Mouse (Mus musculus) neural tube, embryonic 14.5 days (tissue): ENCODE data around the gene Slc24a3. TPM values are rescaled to one million over a fixed set of nuclear protein-coding genes. Genes with fewer than 3 reads are reported as not detected.
A peak's percentile ranks its signal among the peaks of the same experiment; 100 is the strongest.

ENCODE experiments used
- ATAC-seq: fragments of 200-750 bp; cut with Nextera tagmentation; 2 replicates; pipeline ENCODE4 v1.8.0; 2017; ENCODE audit warnings: low read depth, mild to moderate bottlenecking, moderate TSS enrichment, moderate library complexity
- H3K27ac ChIP-seq: fragments of 300-500 bp; sonication (generic); 2 replicates; pipeline ENCODE4 v1.5.1; 2014; ENCODE audit warnings: low read depth, mild to moderate bottlenecking, control low read depth, low read length, moderate library complexity, mixed read lengths
- H3K27me3 ChIP-seq: fragments of 300-500 bp; sonication (generic); 2 replicates; pipeline ENCODE4 v1.6.1; 2014; ENCODE audit warnings: low read length; ENCODE audit not compliant: control insufficient read depth, insufficient read depth
- H3K36me3 ChIP-seq: fragments of 300-500 bp; sonication (generic); 2 replicates; pipeline ENCODE4 v1.6.1; 2014; ENCODE audit warnings: low read length, mixed read lengths; ENCODE audit not compliant: control insufficient read depth, insufficient read depth
- H3K4me1 ChIP-seq: fragments of 300-500 bp; sonication (generic); 2 replicates; pipeline ENCODE4 v1.6.1; 2014; ENCODE audit warnings: low read length; ENCODE audit not compliant: control insufficient read depth, insufficient read depth
- H3K4me2 ChIP-seq: fragments of 300-500 bp; sonication (generic); 2 replicates; pipeline ENCODE4 v1.6.1; 2014; ENCODE audit warnings: mild to moderate bottlenecking, low read depth, low read length, control low read depth
- H3K4me3 ChIP-seq: fragments of 300-500 bp; sonication (generic); 2 replicates; pipeline ENCODE4 v1.5.1; 2014; ENCODE audit warnings: low read depth, low read length, control low read depth, mixed read lengths
- H3K9ac ChIP-seq: fragments of 300-500 bp; sonication (generic); replicated peaks from 2 replicates; pipeline ENCODE4 v1.6.1; 2014; ENCODE audit warnings: low read depth, mild to moderate bottlenecking, control low read depth, low read length, mixed read lengths
- H3K9me3 ChIP-seq: fragments of 300-500 bp; sonication (generic); 2 replicates; pipeline ENCODE4 v1.6.1; 2016; ENCODE audit warnings: low read length; ENCODE audit not compliant: control insufficient read depth
- WGBS: fragments of 180-500 bp; shearing (Covaris S2); extraction: QIAGEN DNeasy Blood & Tissue Kit; methylation state at CpG from one replicate; pipeline ENCODE4 v1.1.7; 2014; 5-methylcytosine and 5-hydroxymethylcytosine counted together
- polyA plus RNA-seq: library from polyadenylated mRNA; unstranded; fragments of >200 nt; fragmentation: Nextera tagmentation; extraction: Ambion mirVana; gene quantifications from 2 replicates; pipeline ENCODE4 v1.2.1, GENCODE M21; 2014

The Slc24a3 gene
- polyA plus RNA-seq, 1 experiment from 2014 or later = 31.2 TPM

DNA sequence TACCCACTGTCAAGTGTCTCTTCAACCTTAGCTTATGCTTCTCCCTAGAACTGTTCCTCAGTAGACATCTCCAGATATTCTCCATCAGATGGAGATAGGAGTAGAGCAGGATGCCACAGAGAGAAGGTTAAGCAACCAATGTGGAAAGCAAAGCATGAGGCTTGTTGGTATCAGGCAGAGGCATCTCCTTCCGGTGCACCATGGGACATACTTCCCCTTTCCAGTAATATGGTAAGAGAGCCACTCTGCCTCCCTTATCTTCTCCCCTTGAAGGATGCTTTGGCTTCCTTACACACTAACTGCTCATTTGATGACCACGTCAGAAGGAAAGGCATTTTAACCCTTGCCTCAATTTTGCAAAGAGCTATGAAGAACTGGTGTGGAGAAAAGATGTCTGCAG, 21.3 kb downstream of the Slc24a3 start:
- WGBS = 89% methylated on average over 2 of the region's 2 CpGs

DNA sequence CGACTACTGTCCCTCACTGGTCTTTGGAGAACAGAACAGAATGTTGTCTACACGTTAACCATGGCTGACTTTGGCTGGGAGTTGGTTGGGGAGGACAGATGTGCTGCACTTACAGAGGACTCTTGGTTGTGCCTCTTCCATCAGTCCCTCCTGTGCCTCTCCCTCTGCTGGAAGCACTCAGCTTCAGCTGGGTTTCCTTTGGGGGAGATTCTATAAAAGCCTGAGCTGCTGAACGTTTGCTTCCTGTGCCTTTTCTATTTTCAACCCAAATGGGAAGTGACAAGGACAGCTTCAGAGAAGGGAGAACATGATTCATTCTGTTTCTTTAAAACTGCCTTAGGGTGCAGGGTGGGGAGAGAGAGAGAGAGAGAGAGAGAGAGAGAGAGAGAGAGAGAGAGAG, 28.5 kb downstream of the Slc24a3 start:
- Histone ChIP-seq H3K9ac (no peak overlapping the region), H3K4me2 (no peak overlapping the region), H3K27ac (no peak overlapping the region), H3K4me3 (no peak overlapping the region), H3K36me3 (no peaks in the 10 kb centered on the region), H3K9me3 (no peaks in the 10 kb centered on the region), H3K27me3 (no peaks in the 10 kb centered on the region), H3K4me1 (no peaks in the 10 kb centered on the region)
- WGBS = 69% methylated on average over 3 of the region's 3 CpGs
- ATAC-seq = no peak

More for the DNA sequence above, 21.3 kb downstream of the Slc24a3 start:
- no peak for ATAC-seq
- no peak overlapping the region for H3K4me2 ChIP-seq
- no peaks in the 10 kb centered on the region for H3K36me3 ChIP-seq
- no peak overlapping the region for H3K9ac ChIP-seq
- H3K9me3 ChIP-seq = no peaks in the 10 kb centered on the region
- H3K27me3 ChIP-seq = no peaks in the 10 kb centered on the region
- no peak overlapping the region for H3K4me3 ChIP-seq
- H3K27ac ChIP-seq = no peak overlapping the region
- no peaks in the 10 kb centered on the region for H3K4me1 ChIP-seq

DNA sequence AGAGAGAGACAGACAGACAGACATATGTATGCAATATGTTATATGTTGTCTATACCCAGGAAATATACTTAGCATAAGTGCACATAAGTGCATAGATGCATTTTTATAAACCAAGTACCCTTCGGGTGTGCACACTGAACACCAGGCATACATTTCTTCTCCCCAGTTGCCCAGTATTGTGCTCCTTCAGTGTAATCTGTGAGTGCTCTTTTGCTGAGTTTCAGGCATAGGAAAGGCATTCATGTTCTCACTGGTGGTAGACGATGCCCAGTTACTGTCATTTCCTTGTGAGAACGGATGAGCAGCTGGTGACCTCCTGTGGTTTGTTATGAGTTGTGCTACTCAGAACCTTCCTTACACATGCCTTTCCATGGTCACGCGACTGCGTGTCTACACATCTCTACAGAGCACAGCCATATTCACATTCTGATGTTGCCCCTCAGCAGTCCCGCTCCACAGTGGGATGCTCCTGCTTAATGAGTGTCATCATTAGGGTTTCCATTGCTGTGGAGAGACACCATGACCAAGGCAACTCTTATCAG, 29.0 kb downstream of the Slc24a3 start:
- Histone ChIP-seq H3K9me3 (no peaks in the 10 kb centered on the region), H3K9ac (no peak overlapping the region), H3K4me2 (no peak overlapping the region), H3K36me3 (no peaks in the 10 kb centered on the region), H3K27ac (no peak overlapping the region), H3K4me1 (no peaks in the 10 kb centered on the region), H3K4me3 (no peak overlapping the region), H3K27me3 (no peaks in the 10 kb centered on the region)
- no peak for ATAC-seq
- 87% methylated on average over 7 of the region's 7 CpGs for WGBS

DNA sequence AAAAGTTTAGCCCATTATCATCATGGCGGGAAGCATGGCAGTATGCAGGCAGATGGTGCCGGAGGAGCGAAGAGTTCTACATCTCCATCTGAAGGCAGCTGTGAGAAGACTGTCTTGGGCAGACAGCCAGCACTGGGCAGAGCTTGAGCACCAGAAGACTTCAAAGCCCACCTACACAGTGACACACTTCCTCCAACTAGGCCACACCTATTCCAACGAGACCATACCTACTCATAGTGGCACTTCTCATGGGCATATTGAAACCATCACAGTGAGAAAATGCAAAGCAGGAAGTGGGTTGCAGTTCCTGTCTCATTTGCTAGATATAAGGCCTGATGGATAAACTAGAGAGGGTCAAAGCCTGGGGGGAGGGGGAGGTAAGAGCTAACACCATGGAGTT, 29.5 kb downstream of the Slc24a3 start:
- Histone ChIP-seq H3K9me3 (no peaks in the 10 kb centered on the region), H3K36me3 (no peaks in the 10 kb centered on the region), H3K4me2 (no peak overlapping the region), H3K9ac (no peak overlapping the region), H3K4me1 (no peaks in the 10 kb centered on the region), H3K27ac (no peak overlapping the region), H3K4me3 (no peak overlapping the region), H3K27me3 (no peaks in the 10 kb centered on the region)
- ATAC-seq = no peak
- WGBS = 95% methylated on average over 4 of the region's 4 CpGs

DNA sequence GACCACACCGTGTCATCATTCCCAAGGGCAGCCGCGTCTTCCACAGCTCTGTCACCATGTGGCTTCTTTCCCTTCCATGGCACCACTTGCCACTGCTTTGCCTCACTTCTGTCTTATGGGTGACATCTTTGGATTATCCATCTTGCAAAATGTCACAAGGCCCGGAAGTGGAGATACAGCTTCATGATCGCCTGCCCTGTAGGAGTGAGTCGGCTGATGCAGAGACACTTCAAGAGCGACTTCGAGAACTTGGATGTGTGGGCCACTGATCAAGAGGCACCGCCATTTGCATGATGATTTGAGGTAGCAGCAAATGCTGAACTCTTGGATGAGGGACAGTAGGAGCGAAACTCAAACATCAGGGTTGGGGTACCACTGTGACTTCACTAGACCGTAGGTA, 46.0 kb downstream of the Slc24a3 start:
- no peak for ATAC-seq
- no peak overlapping the region for H3K4me2 ChIP-seq
- WGBS = 97% methylated on average over 11 of the region's 11 CpGs

DNA sequence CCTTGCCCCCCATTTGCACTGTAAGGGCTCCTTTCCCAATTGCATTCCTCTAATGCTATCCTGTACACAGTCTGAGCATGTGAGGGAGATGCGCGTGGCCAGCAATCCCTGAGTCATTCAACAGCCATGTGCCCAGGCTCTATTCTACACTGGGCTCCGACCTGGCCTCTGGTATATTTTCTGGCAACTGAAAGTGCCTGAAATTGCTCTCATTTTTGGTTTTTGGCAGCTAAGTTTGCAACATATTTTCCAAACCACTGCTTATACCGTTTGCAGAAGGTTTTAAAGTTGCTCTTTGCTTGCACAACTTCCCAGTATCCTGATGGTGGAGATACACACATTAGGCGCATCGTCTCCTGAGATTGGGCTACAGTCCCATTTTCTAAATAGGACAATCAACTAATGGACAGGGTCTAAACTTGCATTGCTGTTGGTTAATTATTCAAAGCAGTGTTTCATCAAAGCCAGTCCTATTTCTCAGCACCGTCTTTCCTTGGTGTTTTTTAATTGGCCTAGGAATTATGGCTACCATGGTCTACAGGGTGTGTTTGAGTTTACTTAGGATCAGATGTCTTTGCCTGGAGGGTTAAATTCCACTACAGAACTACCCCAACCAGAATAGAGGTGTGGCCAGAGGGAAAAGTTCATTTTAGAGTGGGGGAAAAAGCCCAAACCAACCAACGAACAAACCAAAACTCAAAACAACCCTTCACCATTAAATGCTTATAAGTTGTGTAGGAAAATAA, 46.7 kb downstream of the Slc24a3 start:
- H3K27me3 ChIP-seq = no peaks in the 10 kb centered on the region
- ATAC-seq = no peak

More for the DNA sequence above, 46.0 kb downstream of the Slc24a3 start:
- Histone ChIP-seq H3K9ac (no peak overlapping the region), H3K27me3 (no peaks in the 10 kb centered on the region), H3K27ac (no peak overlapping the region), H3K36me3 (no peaks in the 10 kb centered on the region), H3K4me1 (no peaks in the 10 kb centered on the region), H3K9me3 (no peaks in the 10 kb centered on the region), H3K4me3 (no peak overlapping the region)

DNA sequence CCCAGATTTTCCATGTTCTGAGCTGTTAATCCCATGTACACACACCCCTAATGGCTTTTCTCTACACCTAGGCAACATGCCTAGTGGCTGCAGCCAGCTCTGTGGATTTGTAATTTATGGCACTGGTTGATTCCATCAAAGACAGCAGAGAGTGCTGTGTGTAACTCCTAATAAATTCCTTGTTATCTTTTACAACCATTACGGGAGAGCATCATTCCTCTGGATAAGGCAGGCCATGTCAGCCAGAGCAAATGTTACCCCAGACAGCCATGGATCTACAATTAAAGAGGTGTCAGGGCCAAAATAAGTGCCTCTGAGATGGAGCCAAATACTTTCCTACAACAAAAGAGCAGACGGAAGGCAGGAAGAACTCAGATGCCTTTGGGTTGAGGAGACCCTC, 49.0 kb downstream of the Slc24a3 start:
- no peaks in the 10 kb centered on the region for H3K4me1 ChIP-seq
- H3K4me2 ChIP-seq = no peak overlapping the region
- H3K27ac ChIP-seq = no peak overlapping the region
- no peak overlapping the region for H3K4me3 ChIP-seq
- no peak overlapping the region for H3K9ac ChIP-seq
- peak; percentile 60; the same call in 1 of the 2 replicates for ATAC-seq
- no peaks in the 10 kb centered on the region for H3K36me3 ChIP-seq
- H3K9me3 ChIP-seq = no peaks in the 10 kb centered on the region
- 47% methylated on average over 2 of the region's 2 CpGs for WGBS
- H3K27me3 ChIP-seq = no peaks in the 10 kb centered on the region

More for the DNA sequence above, 46.7 kb downstream of the Slc24a3 start:
- Histone ChIP-seq H3K4me1 (no peaks in the 10 kb centered on the region), H3K27ac (no peak overlapping the region), H3K9ac (no peak overlapping the region), H3K36me3 (no peaks in the 10 kb centered on the region), H3K4me2 (no peak overlapping the region), H3K9me3 (no peaks in the 10 kb centered on the region), H3K4me3 (no peak overlapping the region)
- WGBS = 86% methylated on average over 8 of the region's 8 CpGs

DNA sequence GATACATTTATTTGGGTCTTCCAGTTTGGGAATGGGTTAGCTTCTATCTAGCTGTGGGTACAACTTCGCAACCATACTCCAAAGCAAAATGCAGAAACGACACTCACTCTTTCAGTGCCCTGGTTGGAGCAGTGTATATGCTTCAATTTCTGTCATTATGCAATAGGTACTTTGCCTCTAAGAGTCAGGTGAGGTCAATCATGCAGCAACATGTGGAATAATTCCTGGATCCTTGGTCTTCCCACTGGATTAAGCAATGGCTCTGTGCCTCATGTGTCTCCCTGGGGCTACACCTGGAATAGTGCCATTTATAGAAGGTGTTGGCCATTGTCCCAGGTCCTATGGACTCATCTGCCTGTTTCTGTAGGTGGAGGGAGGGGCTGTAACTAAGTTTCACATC, 49.9 kb downstream of the Slc24a3 start:
- no peaks in the 10 kb centered on the region for H3K4me1 ChIP-seq
- WGBS = 91% methylated on average over 2 of the region's 2 CpGs

DNA sequence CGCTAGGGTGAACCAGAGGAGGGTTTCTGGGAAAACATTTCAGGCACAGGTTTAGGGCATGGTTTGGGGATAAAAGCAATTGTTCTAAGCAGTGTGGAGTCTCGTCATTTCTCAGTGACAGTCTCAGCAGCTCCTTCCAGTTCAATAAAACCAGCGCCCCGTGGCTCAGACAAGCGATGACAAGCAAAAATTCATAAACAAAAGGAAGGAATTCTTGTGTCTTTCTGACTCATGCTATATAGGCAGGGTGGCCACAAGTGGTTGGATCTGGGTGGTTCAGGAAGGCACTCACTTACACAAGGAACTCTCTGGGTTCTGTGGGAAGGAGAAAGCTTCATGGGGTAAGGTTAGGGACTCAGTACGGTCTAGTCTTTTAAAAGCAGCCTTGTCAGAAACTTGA, 51.7 kb downstream of the Slc24a3 start:
- WGBS = 82% methylated on average over 6 of the region's 6 CpGs
- no peaks in the 10 kb centered on the region for H3K27me3 ChIP-seq
- no peak overlapping the region for H3K4me3 ChIP-seq
- H3K9ac ChIP-seq = no peak overlapping the region
- H3K36me3 ChIP-seq = no peaks in the 10 kb centered on the region
- H3K27ac ChIP-seq = no peak overlapping the region
- H3K4me2 ChIP-seq = no peak overlapping the region
- no peak for ATAC-seq
- H3K9me3 ChIP-seq = no peaks in the 10 kb centered on the region
- H3K4me1 ChIP-seq = no peaks in the 10 kb centered on the region

More for the DNA sequence above, 49.9 kb downstream of the Slc24a3 start:
- ATAC-seq = no peak
- no peaks in the 10 kb centered on the region for H3K27me3 ChIP-seq
- H3K4me2 ChIP-seq = no peak overlapping the region
- no peaks in the 10 kb centered on the region for H3K9me3 ChIP-seq
- no peak overlapping the region for H3K27ac ChIP-seq
- no peak overlapping the region for H3K4me3 ChIP-seq
- no peak overlapping the region for H3K9ac ChIP-seq
- H3K36me3 ChIP-seq = no peaks in the 10 kb centered on the region
